Mouse (Mus musculus): ENCODE data around the gene Cyp1a2. TPM values are rescaled to one million over a fixed set of nuclear protein-coding genes. Genes with fewer than 3 reads are reported as not detected.
A peak's percentile ranks its signal among the peaks of the same experiment; 100 is the strongest.

The Cyp1a2 gene
- polyA plus RNA-seq, 1 experiment from 2014 or later, result not detected

GRCm38 (mm10) chr9:57644442-57644943, 39.0 kb downstream of the Cyp1a2 start:
- peak; percentile 45 for DNase-seq (ENCODE audit: low spot score)

DNA sequence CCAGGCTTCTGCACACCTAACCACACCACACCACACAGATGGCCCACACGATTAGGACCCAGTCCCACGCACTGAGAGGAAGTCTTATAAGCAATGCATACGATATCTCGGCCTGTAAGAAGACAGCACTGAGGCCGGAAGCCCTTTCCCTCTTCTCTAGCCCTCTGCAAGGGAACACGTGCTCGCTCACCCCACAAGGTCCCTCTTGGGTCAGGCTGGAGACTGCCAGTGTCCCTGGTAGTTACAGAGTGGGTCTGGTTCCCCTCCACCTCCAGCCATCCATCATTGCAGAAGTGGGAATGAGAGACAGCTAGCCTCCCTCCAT, 39.7 kb downstream of the Cyp1a2 start:
- Histone ChIP-seq H3K27ac (replicated peaks; ENCODE audit: low read depth, low read length) (no peak overlapping the region), H3K4me1 (ENCODE audit: control insufficient read depth, insufficient read depth, low read length) (peaks cover 29% of the 10 kb centered on the region), H3K9ac (replicated peaks; ENCODE audit: low read length) (peak overlapping the region; percentile 40), H3K9me3 (replicated peaks; ENCODE audit: control insufficient read depth, low read length) (no peaks in the 10 kb centered on the region), H3K27me3 (ENCODE audit: control insufficient read depth, insufficient read depth, low read length) (no peaks in the 10 kb centered on the region), H3K4me3 (ENCODE audit: low read depth, low read length) (peak overlapping the region; percentile 98), H3K4me2 (ENCODE audit: low read depth, low read length) (peak overlapping the region; percentile 80), H3K36me3 (replicated peaks; ENCODE audit: control insufficient read depth, insufficient read depth, low read depth, low read length) (no peaks in the 10 kb centered on the region; the same call in none of the 2 replicates)
- ATAC-seq (replicated peaks; ENCODE audit: insufficient number of reproducible peaks, low FRiP score, low TSS enrichment, low read depth) (no peak), DNase-seq (ENCODE audit: low spot score) (no peak)
- 50% methylated on average over 7 of the region's 7 CpGs for WGBS

More at GRCm38 (mm10) chr9:57644442-57644943, 39.0 kb downstream of the Cyp1a2 start:
- ATAC-seq (replicated peaks; ENCODE audit: insufficient number of reproducible peaks, low FRiP score, low TSS enrichment, low read depth), result no peak
- Histone ChIP-seq H3K27me3 (ENCODE audit: control insufficient read depth, insufficient read depth, low read length) (no peaks in the 10 kb centered on the region), H3K4me2 (ENCODE audit: low read depth, low read length) (peak overlapping the region; percentile 80), H3K9ac (replicated peaks; ENCODE audit: low read length) (peak overlapping the region; percentile 98), H3K4me1 (ENCODE audit: control insufficient read depth, insufficient read depth, low read length) (peaks cover 23% of the 10 kb centered on the region), H3K9me3 (replicated peaks; ENCODE audit: control insufficient read depth, low read length) (no peaks in the 10 kb centered on the region), H3K27ac (replicated peaks; ENCODE audit: low read depth, low read length) (peak overlapping the region; percentile 94), H3K4me3 (ENCODE audit: low read depth, low read length) (peak overlapping the region; percentile 98), H3K36me3 (replicated peaks; ENCODE audit: control insufficient read depth, insufficient read depth, low read depth, low read length) (no peaks in the 10 kb centered on the region; the same call in none of the 2 replicates)
- WGBS, result 0% methylated on average over 18 of the region's 18 CpGs

- Histone ChIP-seq H3K27me3 (ENCODE audit: control insufficient read depth, insufficient read depth, low read length) (no peaks in the 10 kb centered on the region), H3K27ac (replicated peaks; ENCODE audit: low read depth, low read length) (no peak overlapping the region), H3K9me3 (replicated peaks; ENCODE audit: control insufficient read depth, low read length) (no peaks in the 10 kb centered on the region), H3K4me3 (ENCODE audit: low read depth, low read length) (peak overlapping the region; percentile 98; the same call in 1 of the 2 replicates), H3K36me3 (replicated peaks; ENCODE audit: control insufficient read depth, insufficient read depth, low read depth, low read length) (no peaks in the 10 kb centered on the region; the same call in none of the 2 replicates), H3K4me2 (ENCODE audit: low read depth, low read length) (peak overlapping the region; percentile 80), H3K9ac (replicated peaks; ENCODE audit: low read length) (peak overlapping the region; percentile 40), H3K4me1 (ENCODE audit: control insufficient read depth, insufficient read depth, low read length) (peaks cover 34% of the 10 kb centered on the region)
- DNase-seq (ENCODE audit: low spot score) (no peak), ATAC-seq (replicated peaks; ENCODE audit: insufficient number of reproducible peaks, low FRiP score, low TSS enrichment, low read depth) (no peak)
- 62% methylated on average over 9 of the region's 9 CpGs for WGBS
Observed at GRCm38 (mm10) chr9:57643169-57643855, 40.2 kb downstream of the Cyp1a2 start.

GRCm38 (mm10) chr9:57641775-57642550, 41.5 kb downstream of the Cyp1a2 start:
- no peak overlapping the region for H3K9ac ChIP-seq (replicated peaks; ENCODE audit: low read length)

GRCm38 (mm10) chr9:57641022-57641421, 42.5 kb downstream of the Cyp1a2 start:
- Histone ChIP-seq H3K4me3 (ENCODE audit: low read depth, low read length) (no peak overlapping the region), H3K36me3 (replicated peaks; ENCODE audit: control insufficient read depth, insufficient read depth, low read depth, low read length) (no peaks in the 10 kb centered on the region; the same call in none of the 2 replicates), H3K9ac (replicated peaks; ENCODE audit: low read length) (peak overlapping the region; percentile 34; the same call in 1 of the 2 replicates), H3K4me2 (ENCODE audit: low read depth, low read length) (peak overlapping the region; percentile 32), H3K9me3 (replicated peaks; ENCODE audit: control insufficient read depth, low read length) (no peaks in the 10 kb centered on the region), H3K27ac (replicated peaks; ENCODE audit: low read depth, low read length) (no peak overlapping the region), H3K4me1 (ENCODE audit: control insufficient read depth, insufficient read depth, low read length) (peaks cover 44% of the 10 kb centered on the region), H3K27me3 (ENCODE audit: control insufficient read depth, insufficient read depth, low read length) (no peaks in the 10 kb centered on the region)
- WGBS, result 72% methylated on average over 1 of the region's 1 CpGs
- ATAC-seq (replicated peaks; ENCODE audit: insufficient number of reproducible peaks, low FRiP score, low TSS enrichment, low read depth) (no peak), DNase-seq (ENCODE audit: low spot score) (no peak)

More at GRCm38 (mm10) chr9:57641775-57642550, 41.5 kb downstream of the Cyp1a2 start:
- H3K36me3 ChIP-seq (replicated peaks; ENCODE audit: control insufficient read depth, insufficient read depth, low read depth, low read length), result no peaks in the 10 kb centered on the region; the same call in none of the 2 replicates
- peaks cover 44% of the 10 kb centered on the region for H3K4me1 ChIP-seq (ENCODE audit: control insufficient read depth, insufficient read depth, low read length)
- H3K27me3 ChIP-seq (ENCODE audit: control insufficient read depth, insufficient read depth, low read length), result no peaks in the 10 kb centered on the region
- DNase-seq (ENCODE audit: low spot score) (no peak), ATAC-seq (replicated peaks; ENCODE audit: insufficient number of reproducible peaks, low FRiP score, low TSS enrichment, low read depth) (no peak)
- H3K4me3 ChIP-seq (ENCODE audit: low read depth, low read length), result no peak overlapping the region
- WGBS, result 85% methylated on average over 13 of the region's 13 CpGs
- H3K9me3 ChIP-seq (replicated peaks; ENCODE audit: control insufficient read depth, low read length), result no peaks in the 10 kb centered on the region
- no peak overlapping the region for H3K4me2 ChIP-seq (ENCODE audit: low read depth, low read length)
- H3K27ac ChIP-seq (replicated peaks; ENCODE audit: low read depth, low read length), result no peak overlapping the region

GRCm38 (mm10) chr9:57640384-57640783, 43.1 kb downstream of the Cyp1a2 start:
- Histone ChIP-seq H3K4me2 (ENCODE audit: low read depth, low read length) (peak overlapping the region; percentile 32), H3K9me3 (replicated peaks; ENCODE audit: control insufficient read depth, low read length) (no peaks in the 10 kb centered on the region), H3K4me3 (ENCODE audit: low read depth, low read length) (no peak overlapping the region), H3K9ac (replicated peaks; ENCODE audit: low read length) (peak overlapping the region; percentile 34), H3K27ac (replicated peaks; ENCODE audit: low read depth, low read length) (peak overlapping the region; percentile 60; the same call in 1 of the 2 replicates), H3K27me3 (ENCODE audit: control insufficient read depth, insufficient read depth, low read length) (no peaks in the 10 kb centered on the region), H3K36me3 (replicated peaks; ENCODE audit: control insufficient read depth, insufficient read depth, low read depth, low read length) (no peaks in the 10 kb centered on the region; the same call in none of the 2 replicates), H3K4me1 (ENCODE audit: control insufficient read depth, insufficient read depth, low read length) (peaks cover 44% of the 10 kb centered on the region)
- ATAC-seq (replicated peaks; ENCODE audit: insufficient number of reproducible peaks, low FRiP score, low TSS enrichment, low read depth) (0 out of 2 replicates have a peak, but pooled peaks have one; percentile 21), DNase-seq (ENCODE audit: low spot score) (peak; percentile 45)
- WGBS, result 11% methylated on average over 15 of the region's 15 CpGs

DNA sequence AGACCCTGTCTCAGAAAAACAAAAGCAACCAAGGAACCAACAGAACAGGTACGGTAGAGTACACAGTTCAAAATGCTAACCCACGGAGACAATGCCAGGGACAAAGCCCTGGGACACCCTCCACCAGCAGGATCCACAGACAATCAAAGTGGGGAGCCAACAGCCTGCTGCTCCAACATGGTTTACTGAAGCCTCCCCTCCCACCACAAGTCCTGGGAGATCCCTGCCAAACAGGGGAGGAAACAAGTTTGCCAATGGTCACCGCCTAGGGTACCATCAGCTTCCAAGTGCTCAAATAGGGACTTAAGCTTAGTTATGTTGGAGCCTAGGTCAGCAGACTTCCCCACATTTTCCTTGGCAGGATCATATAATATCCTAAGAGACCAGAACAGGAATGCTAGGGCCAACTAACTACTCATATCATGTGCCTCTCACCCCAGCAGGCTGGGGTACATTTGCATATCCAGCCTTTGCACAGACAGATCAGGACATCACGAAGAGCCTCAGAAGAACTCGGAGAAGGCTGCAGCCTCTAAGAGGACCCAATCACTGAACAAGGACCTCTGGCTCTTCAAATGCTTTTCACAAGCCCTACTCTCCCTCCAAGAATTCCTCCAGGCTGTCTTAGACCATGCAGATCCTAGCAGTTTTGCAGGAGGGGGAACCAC, 43.7 kb downstream of the Cyp1a2 start:
- Histone ChIP-seq H3K27ac (replicated peaks; ENCODE audit: low read depth, low read length) (peak overlapping the region; percentile 60), H3K9ac (replicated peaks; ENCODE audit: low read length) (peak overlapping the region; percentile 34; the same call in 1 of the 2 replicates), H3K4me3 (ENCODE audit: low read depth, low read length) (0 out of 2 replicates have a peak overlapping the region, but pooled peaks have one; percentile 5), H3K4me2 (ENCODE audit: low read depth, low read length) (peak overlapping the region; percentile 32), H3K36me3 (replicated peaks; ENCODE audit: control insufficient read depth, insufficient read depth, low read depth, low read length) (no peaks in the 10 kb centered on the region; the same call in none of the 2 replicates), H3K27me3 (ENCODE audit: control insufficient read depth, insufficient read depth, low read length) (no peaks in the 10 kb centered on the region), H3K4me1 (ENCODE audit: control insufficient read depth, insufficient read depth, low read length) (peaks cover 44% of the 10 kb centered on the region), H3K9me3 (replicated peaks; ENCODE audit: control insufficient read depth, low read length) (no peaks in the 10 kb centered on the region)
- ATAC-seq (replicated peaks; ENCODE audit: insufficient number of reproducible peaks, low FRiP score, low TSS enrichment, low read depth), result 0 out of 2 replicates have a peak, but pooled peaks have one; percentile 2
- DNase-seq (ENCODE audit: low spot score), result no peak
- WGBS, result 54% methylated on average over 5 of the region's 5 CpGs

Data from embryonic facial prominence, embryonic 11.5 days (tissue).